Mouse (Mus musculus): ENCODE results near the gene Dock2. TPM values are rescaled to one million over a fixed set of nuclear protein-coding genes. Genes with fewer than 3 reads are reported as not detected.

Gene Dock2
- total and polyA plus RNA-seq, 2 experiments from 2014 or later = 0.57 to 1.6 TPM

DNA sequence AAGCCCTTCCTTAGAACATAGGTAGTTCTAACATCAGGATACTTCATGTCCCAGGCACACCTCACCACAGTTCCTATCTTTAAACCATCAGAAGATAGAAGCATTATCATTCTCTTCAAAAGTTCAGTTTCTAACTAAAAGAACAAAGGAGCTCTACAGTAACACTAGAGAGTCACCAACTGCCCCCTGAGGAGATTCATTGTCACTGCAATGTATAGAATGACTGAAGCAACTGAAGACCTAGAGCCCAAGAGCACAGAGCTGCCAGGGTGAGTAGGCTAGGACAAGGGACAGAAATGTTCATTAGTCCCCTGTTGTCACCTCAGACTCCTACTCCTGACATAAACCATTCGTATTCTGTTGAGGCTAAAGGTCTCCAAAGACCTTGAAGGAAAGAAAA lies 316.6 kb downstream of the Dock2 start:
- no peak overlapping the region for H3K27ac ChIP-seq (ENCODE audit: low read depth, low read length)
- no peak for ATAC-seq (ENCODE audit: low FRiP score)
- no peak overlapping the region for H3K4me2 ChIP-seq (ENCODE audit: low read depth, low read length, poor library complexity, severe bottlenecking)
- no peaks in the 10 kb centered on the region for H3K4me1 ChIP-seq (ENCODE audit: insufficient read depth, low read length)
- no peaks in the 10 kb centered on the region for H3K9me3 ChIP-seq (ENCODE audit: low read length)
- no peak for DNase-seq (ENCODE audit: low spot score)
- no peaks in the 10 kb centered on the region for H3K27me3 ChIP-seq (ENCODE audit: insufficient read depth, low read length)
- no peak for TF ChIP-seq CTCF (IDR thresholded peaks at IDR 0.05)
- WGBS = 70% methylated on average over 1 of the region's 1 CpGs
- no peak overlapping the region for H3K4me3 ChIP-seq (ENCODE audit: low read depth, low read length)
- no peaks in the 10 kb centered on the region for H3K36me3 ChIP-seq (ENCODE audit: insufficient read depth, low read length)
- no peak overlapping the region for H3K9ac ChIP-seq (replicated peaks; ENCODE audit: low read length, poor library complexity, severe bottlenecking)

DNA sequence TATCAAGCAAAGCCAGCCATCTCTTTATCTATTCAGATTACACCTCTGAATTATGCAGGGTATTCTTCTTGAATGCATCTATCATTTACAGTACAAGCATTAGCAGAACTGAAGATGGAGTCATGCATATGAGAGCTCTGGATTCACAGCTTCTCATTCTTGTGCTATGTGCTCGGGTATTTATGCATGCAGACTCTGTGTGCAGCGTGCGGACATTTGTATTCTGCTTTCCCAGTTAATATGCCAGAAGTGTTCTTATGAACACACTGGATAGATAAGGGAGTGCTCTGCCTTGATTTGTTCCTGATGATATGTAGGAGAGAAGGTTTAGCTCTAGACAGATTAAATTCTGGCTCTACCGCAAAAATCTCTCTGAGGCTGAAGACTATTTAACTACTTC lies 333.7 kb downstream of the Dock2 start:
- Histone ChIP-seq H3K9ac (replicated peaks; ENCODE audit: low read length, poor library complexity, severe bottlenecking) (no peak overlapping the region), H3K27ac (ENCODE audit: low read depth, low read length) (0 out of 2 replicates have a peak overlapping the region, but pooled peaks have one; percentile 1), H3K4me1 (ENCODE audit: insufficient read depth, low read length) (no peaks in the 10 kb centered on the region), H3K27me3 (ENCODE audit: insufficient read depth, low read length) (no peaks in the 10 kb centered on the region), H3K4me2 (ENCODE audit: low read depth, low read length, poor library complexity, severe bottlenecking) (no peak overlapping the region), H3K4me3 (ENCODE audit: low read depth, low read length) (no peak overlapping the region), H3K9me3 (ENCODE audit: low read length) (no peaks in the 10 kb centered on the region), H3K36me3 (ENCODE audit: insufficient read depth, low read length) (no peaks in the 10 kb centered on the region)
- no peak for TF ChIP-seq CTCF (IDR thresholded peaks at IDR 0.05)
- no peak for ATAC-seq (ENCODE audit: low FRiP score)
- 65% methylated on average over 4 of the region's 4 CpGs for WGBS
- no peak for DNase-seq (ENCODE audit: low spot score)

DNA sequence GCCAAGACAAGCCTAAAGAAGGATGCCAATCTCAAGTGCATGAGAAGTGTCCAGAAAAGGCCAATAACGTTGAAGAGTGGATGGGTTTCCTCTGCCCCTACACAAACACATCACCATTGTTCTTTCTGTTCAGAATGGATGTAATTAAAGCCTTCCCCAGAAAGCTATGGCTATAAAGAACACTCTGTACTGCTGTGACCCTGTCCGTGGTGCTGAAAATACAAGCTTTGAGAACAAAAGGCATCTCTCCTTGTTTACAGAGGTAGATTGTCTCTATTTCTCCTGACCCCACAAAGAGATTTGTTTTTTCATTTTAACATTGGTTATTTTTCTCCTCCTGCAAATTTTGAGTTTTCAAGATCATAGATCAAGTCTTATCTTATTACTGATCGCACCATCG lies 335.8 kb downstream of the Dock2 start:
- ATAC-seq (ENCODE audit: low FRiP score) = no peak
- Histone ChIP-seq H3K27ac (ENCODE audit: low read depth, low read length) (no peak overlapping the region), H3K27me3 (ENCODE audit: insufficient read depth, low read length) (no peaks in the 10 kb centered on the region), H3K4me3 (ENCODE audit: low read depth, low read length) (no peak overlapping the region), H3K36me3 (ENCODE audit: insufficient read depth, low read length) (no peaks in the 10 kb centered on the region), H3K4me2 (ENCODE audit: low read depth, low read length, poor library complexity, severe bottlenecking) (no peak overlapping the region), H3K9ac (replicated peaks; ENCODE audit: low read length, poor library complexity, severe bottlenecking) (no peak overlapping the region), H3K9me3 (ENCODE audit: low read length) (no peaks in the 10 kb centered on the region), H3K4me1 (ENCODE audit: insufficient read depth, low read length) (no peaks in the 10 kb centered on the region)
- 47% methylated on average over 4 of the region's 4 CpGs for WGBS
- no peak for TF ChIP-seq CTCF (IDR thresholded peaks at IDR 0.05)
- peak; percentile 30 for DNase-seq (ENCODE audit: low spot score)

DNA sequence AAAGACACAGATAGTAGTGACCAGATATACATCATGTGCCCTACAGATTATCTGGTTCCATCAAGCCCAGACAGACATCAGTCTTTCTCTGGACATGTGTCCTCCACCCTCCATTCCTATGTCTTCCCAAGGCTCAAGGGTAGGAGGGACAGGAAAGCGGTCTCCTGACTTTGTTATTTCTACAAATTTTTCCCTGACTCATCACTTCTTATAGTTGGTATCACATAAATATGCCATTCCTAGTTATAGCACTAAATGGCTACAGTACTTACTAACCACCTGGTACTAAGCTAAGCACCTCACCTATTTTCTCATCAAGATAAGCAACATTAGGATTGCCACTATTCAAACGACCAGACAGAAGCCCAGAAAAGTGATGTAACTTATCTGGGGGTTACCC lies 345.3 kb downstream of the Dock2 start:
- ATAC-seq (ENCODE audit: low FRiP score) (no peak), DNase-seq (ENCODE audit: low spot score) (no peak)
- no peak for TF ChIP-seq CTCF (IDR thresholded peaks at IDR 0.05)
- Histone ChIP-seq H3K27ac (ENCODE audit: low read depth, low read length) (no peak overlapping the region), H3K27me3 (ENCODE audit: insufficient read depth, low read length) (no peaks in the 10 kb centered on the region), H3K9ac (replicated peaks; ENCODE audit: low read length, poor library complexity, severe bottlenecking) (no peak overlapping the region), H3K4me3 (ENCODE audit: low read depth, low read length) (no peak overlapping the region), H3K4me1 (ENCODE audit: insufficient read depth, low read length) (no peaks in the 10 kb centered on the region), H3K4me2 (ENCODE audit: low read depth, low read length, poor library complexity, severe bottlenecking) (no peak overlapping the region), H3K36me3 (ENCODE audit: insufficient read depth, low read length) (no peaks in the 10 kb centered on the region), H3K9me3 (ENCODE audit: low read length) (no peaks in the 10 kb centered on the region)
- WGBS = 73% methylated on average over 2 of the region's 2 CpGs

DNA sequence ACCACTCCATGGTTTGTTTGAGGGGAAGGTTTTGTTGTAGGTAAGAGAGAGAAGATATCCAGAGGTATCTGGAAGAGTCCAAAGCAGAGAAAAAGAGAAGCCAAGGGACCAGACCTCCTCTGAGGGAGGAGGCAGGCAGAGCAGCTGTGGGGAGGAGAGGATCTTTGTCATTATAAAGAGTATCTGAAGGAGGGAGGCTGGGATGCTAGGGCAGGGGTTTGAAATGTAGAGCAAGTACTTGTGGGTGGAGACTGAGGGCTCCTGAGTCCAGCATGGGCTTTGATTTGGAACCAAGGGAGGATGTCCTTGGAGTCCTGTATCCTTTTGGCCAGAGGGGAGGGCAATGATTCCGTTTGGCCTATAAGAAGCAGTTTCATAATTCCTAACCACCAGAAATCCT lies 346.2 kb downstream of the Dock2 start:
- Histone ChIP-seq H3K4me2 (ENCODE audit: low read depth, low read length, poor library complexity, severe bottlenecking) (no peak overlapping the region), H3K27ac (ENCODE audit: low read depth, low read length) (no peak overlapping the region), H3K36me3 (ENCODE audit: insufficient read depth, low read length) (no peaks in the 10 kb centered on the region), H3K9ac (replicated peaks; ENCODE audit: low read length, poor library complexity, severe bottlenecking) (no peak overlapping the region), H3K9me3 (ENCODE audit: low read length) (no peaks in the 10 kb centered on the region), H3K4me1 (ENCODE audit: insufficient read depth, low read length) (no peaks in the 10 kb centered on the region), H3K4me3 (ENCODE audit: low read depth, low read length) (no peak overlapping the region), H3K27me3 (ENCODE audit: insufficient read depth, low read length) (no peaks in the 10 kb centered on the region)
- 63% methylated on average over 1 of the region's 1 CpGs for WGBS
- DNase-seq (ENCODE audit: low spot score) (no peak), ATAC-seq (ENCODE audit: low FRiP score) (no peak)
- no peak for TF ChIP-seq CTCF (IDR thresholded peaks at IDR 0.05)

DNA sequence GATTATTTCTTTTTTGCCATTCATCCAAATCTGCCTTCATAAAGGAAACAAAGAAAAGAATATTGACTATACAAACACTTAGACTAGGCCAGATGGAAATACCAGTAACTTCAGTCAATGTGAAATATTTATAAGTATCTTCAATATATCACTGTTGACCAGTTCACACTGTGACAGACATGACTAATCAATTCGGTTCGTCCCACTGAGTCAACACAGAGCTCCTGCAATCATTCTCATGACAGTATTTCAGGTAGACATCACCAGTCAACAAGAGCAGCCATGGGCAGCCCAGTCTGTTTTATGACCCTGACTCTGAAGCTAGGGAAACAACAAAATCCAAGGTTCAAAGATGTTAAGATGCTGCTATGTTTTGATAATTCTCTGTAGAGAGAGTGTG lies 351.7 kb downstream of the Dock2 start:
- H3K36me3 ChIP-seq (ENCODE audit: insufficient read depth, low read length) = no peaks in the 10 kb centered on the region
- no peaks in the 10 kb centered on the region for H3K9me3 ChIP-seq (ENCODE audit: low read length)
- TF ChIP-seq CTCF (IDR thresholded peaks at IDR 0.05) = no peak
- H3K4me2 ChIP-seq (ENCODE audit: low read depth, low read length, poor library complexity, severe bottlenecking) = no peak overlapping the region
- H3K9ac ChIP-seq (replicated peaks; ENCODE audit: low read length, poor library complexity, severe bottlenecking) = no peak overlapping the region
- 92% methylated on average over 2 of the region's 2 CpGs for whole genome bisulfite sequencing
- ATAC-seq (ENCODE audit: low FRiP score) (no peak), DNase-seq (ENCODE audit: low spot score) (no peak)
- no peak overlapping the region for H3K27ac ChIP-seq (ENCODE audit: low read depth, low read length)
- H3K4me3 ChIP-seq (ENCODE audit: low read depth, low read length) = no peak overlapping the region
- no peaks in the 10 kb centered on the region for H3K4me1 ChIP-seq (ENCODE audit: insufficient read depth, low read length)
- H3K27me3 ChIP-seq (ENCODE audit: insufficient read depth, low read length) = no peaks in the 10 kb centered on the region

Data from midbrain, postnatal 0 days (tissue).